Mouse (Mus musculus): Measurements from ENCODE around the gene Sema4d. TPM values are rescaled to one million over a fixed set of nuclear protein-coding genes. Genes with fewer than 3 reads are reported as not detected.
"Not testable (repeated sequence)": the region's sequence is repeated elsewhere in the genome, so short reads cannot be mapped to it uniquely, and the experiment has no call there.

Gene Sema4d
- total RNA-seq, 1 experiment from 2014 or later, result 22.0 TPM

GRCm38 (mm10) chr13:51678687-51679086 lies 114.9 kb downstream of the Sema4d start:
- DNase-seq, result no peak

- no peak for DNase-seq
Measured at GRCm38 (mm10) chr13:51677630-51678185, 115.8 kb downstream of the Sema4d start.

GRCm38 (mm10) chr13:51677041-51677440 lies 116.5 kb downstream of the Sema4d start:
- no peak for DNase-seq

- DNase-seq, result no peak
Measured at GRCm38 (mm10) chr13:51676641-51677040, 116.9 kb downstream of the Sema4d start.

GRCm38 (mm10) chr13:51668195-51668594 lies 125.4 kb downstream of the Sema4d start:
- DNase-seq, result not testable (repeated sequence)

- DNase-seq, result no peak
Measured at GRCm38 (mm10) chr13:51663561-51663960, 130.0 kb downstream of the Sema4d start.

- no peak for DNase-seq
Measured at GRCm38 (mm10) chr13:51659573-51659972, 134.0 kb downstream of the Sema4d start.

GRCm38 (mm10) chr13:51658094-51658493 lies 135.5 kb downstream of the Sema4d start:
- no peak for DNase-seq

- no peak for DNase-seq
Measured at GRCm38 (mm10) chr13:51656516-51657235, 136.9 kb downstream of the Sema4d start.

- no peak for DNase-seq
Measured at GRCm38 (mm10) chr13:51653961-51654360, 139.6 kb downstream of the Sema4d start.

GRCm38 (mm10) chr13:51653159-51653558 lies 140.4 kb downstream of the Sema4d start:
- no peak for DNase-seq

GRCm38 (mm10) chr13:51651408-51652064 lies 142.0 kb downstream of the Sema4d start, which contains the start of gene Secisbp2:
Gene Secisbp2, plus strand, starts transcription at chr13:51651697.
- DNase-seq, result peak; percentile 95

- DNase-seq, result no peak
Measured at GRCm38 (mm10) chr13:51649740-51650139, 143.8 kb downstream of the Sema4d start.

- DNase-seq, result no peak
Measured at GRCm38 (mm10) chr13:51648237-51648636, 145.3 kb downstream of the Sema4d start.

- no peak for DNase-seq
Measured at GRCm38 (mm10) chr13:51647770-51648169, 145.8 kb downstream of the Sema4d start.

- no peak for DNase-seq
Measured at GRCm38 (mm10) chr13:51646362-51647027, 147.1 kb downstream of the Sema4d start.

GRCm38 (mm10) chr13:51645872-51646271 lies 147.7 kb downstream of the Sema4d start:
- DNase-seq, result no peak

- DNase-seq, result peak; percentile 95
Measured at GRCm38 (mm10) chr13:51644829-51645789, 148.4 kb downstream of the Sema4d start, which contains the start of gene Cks2. Gene Cks2, plus strand, starts transcription at chr13:51645232.

GRCm38 (mm10) chr13:51643924-51644828 lies 149.4 kb downstream of the Sema4d start:
- DNase-seq, result no peak

- no peak for DNase-seq
Measured at GRCm38 (mm10) chr13:51642171-51642778, 151.3 kb downstream of the Sema4d start.
